Mouse (Mus musculus) liver, embryonic 16.5 days (tissue): ENCODE results near the gene Wasl. TPM values are rescaled to one million over a fixed set of nuclear protein-coding genes. Genes with fewer than 3 reads are reported as not detected.

ENCODE experiments used
- ATAC-seq: fragments of 200-750 bp; cut with Nextera tagmentation; 2 replicates; pipeline ENCODE4 v1.8.0; 2017; ENCODE audit warnings: low read depth, mild to moderate bottlenecking, moderate number of reproducible peaks, moderate library complexity
- H3K27ac ChIP-seq: fragments of 300-500 bp; sonication (generic); 2 replicates; pipeline ENCODE4 v1.5.1; 2014; ENCODE audit warnings: mild to moderate bottlenecking, low read length
- H3K27me3 ChIP-seq: fragments of 300-500 bp; sonication (generic); 2 replicates; pipeline ENCODE4 v1.6.1; 2014; ENCODE audit warnings: low read depth, low read length, mixed read lengths; ENCODE audit not compliant: control insufficient read depth, insufficient read depth
- H3K36me3 ChIP-seq: fragments of 300-500 bp; sonication (generic); 2 replicates; pipeline ENCODE4 v1.6.1; 2014; ENCODE audit warnings: mild to moderate bottlenecking; ENCODE audit not compliant: control insufficient read depth, insufficient read depth
- H3K4me1 ChIP-seq: fragments of 300-500 bp; sonication (generic); 2 replicates; pipeline ENCODE4 v1.6.1; 2014; ENCODE audit warnings: low read depth, low read length, mixed read lengths; ENCODE audit not compliant: control insufficient read depth
- H3K4me2 ChIP-seq: fragments of 300-500 bp; sonication (generic); 2 replicates; pipeline ENCODE4 v1.6.1; 2014; ENCODE audit warnings: low read depth, low read length, mixed read lengths
- H3K4me3 ChIP-seq: fragments of 300-500 bp; sonication (generic); 2 replicates; pipeline ENCODE4 v1.5.1; 2014; ENCODE audit warnings: low read depth, mild to moderate bottlenecking, low read length
- H3K9ac ChIP-seq: fragments of 300-500 bp; sonication (generic); 2 replicates; pipeline ENCODE4 v1.6.1; 2014; ENCODE audit warnings: low read depth, low read length
- H3K9me3 ChIP-seq: fragments of 300-500 bp; sonication (generic); replicated peaks from 2 replicates; pipeline ENCODE4 v1.6.1; 2016; ENCODE audit warnings: low read length; ENCODE audit not compliant: control insufficient read depth
- WGBS: fragments of 180-500 bp; shearing (Covaris S2); extraction: QIAGEN DNeasy Blood & Tissue Kit; methylation state at CpG from one replicate; pipeline ENCODE4 v1.1.7; 2014; ENCODE audit not compliant: insufficient replicate concordance; 5-methylcytosine and 5-hydroxymethylcytosine counted together
- polyA plus RNA-seq: library from polyadenylated mRNA; unstranded; fragments of >200 nt; fragmentation: Nextera tagmentation; extraction: Ambion mirVana; gene quantifications from 2 replicates; pipeline ENCODE4 v1.2.1, GENCODE M21; 2015

Gene Wasl
- polyA plus RNA-seq, 1 experiment from 2014 or later, result 26.1 TPM

DNA sequence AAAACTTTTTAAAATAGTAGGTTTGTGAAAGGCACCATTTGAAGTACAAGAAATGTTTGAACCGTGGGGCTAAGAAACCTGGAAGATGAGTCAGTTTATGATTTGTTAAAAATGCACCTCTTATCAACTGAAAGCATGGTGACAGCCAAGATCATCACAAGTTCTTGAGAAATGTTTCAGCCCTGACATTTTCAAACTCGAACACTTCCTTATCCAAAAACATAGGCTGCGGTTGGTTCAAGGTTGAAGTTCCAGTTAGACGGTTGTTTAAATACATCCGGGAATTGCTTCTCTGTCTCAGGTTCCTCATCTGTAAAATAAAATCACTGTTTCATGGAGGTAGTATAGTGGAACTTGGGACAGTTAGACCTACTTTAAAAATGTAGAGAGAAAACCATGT is 1.4 kb upstream of the Wasl start:
- Histone ChIP-seq H3K36me3 (no peaks in the 10 kb centered on the region), H3K27ac (no peak overlapping the region), H3K4me2 (no peak overlapping the region), H3K27me3 (no peaks in the 10 kb centered on the region), H3K9me3 (no peaks in the 10 kb centered on the region), H3K9ac (no peak overlapping the region), H3K4me3 (no peak overlapping the region), H3K4me1 (peaks cover 12% of the 10 kb centered on the region)
- 72% methylated on average over 5 of the region's 5 CpGs for WGBS
- ATAC-seq, result no peak

- H3K4me1 ChIP-seq, result peaks cover 12% of the 10 kb centered on the region
- peak overlapping the region; percentile 96 for H3K4me3 ChIP-seq
- no peaks in the 10 kb centered on the region for H3K9me3 ChIP-seq
- H3K4me2 ChIP-seq, result peak overlapping the region; percentile 90
- WGBS, result under 1% methylated on average over 45 of the region's 58 CpGs
- peak; percentile 47 for ATAC-seq
- H3K27me3 ChIP-seq, result no peaks in the 10 kb centered on the region
- H3K9ac ChIP-seq, result peak overlapping the region; percentile 98
- H3K36me3 ChIP-seq, result no peaks in the 10 kb centered on the region
- peak overlapping the region; percentile 96 for H3K27ac ChIP-seq
These were observed 509 bp downstream of the Wasl start for GRCm38 (mm10) chr6:24664133-24664866.

DNA sequence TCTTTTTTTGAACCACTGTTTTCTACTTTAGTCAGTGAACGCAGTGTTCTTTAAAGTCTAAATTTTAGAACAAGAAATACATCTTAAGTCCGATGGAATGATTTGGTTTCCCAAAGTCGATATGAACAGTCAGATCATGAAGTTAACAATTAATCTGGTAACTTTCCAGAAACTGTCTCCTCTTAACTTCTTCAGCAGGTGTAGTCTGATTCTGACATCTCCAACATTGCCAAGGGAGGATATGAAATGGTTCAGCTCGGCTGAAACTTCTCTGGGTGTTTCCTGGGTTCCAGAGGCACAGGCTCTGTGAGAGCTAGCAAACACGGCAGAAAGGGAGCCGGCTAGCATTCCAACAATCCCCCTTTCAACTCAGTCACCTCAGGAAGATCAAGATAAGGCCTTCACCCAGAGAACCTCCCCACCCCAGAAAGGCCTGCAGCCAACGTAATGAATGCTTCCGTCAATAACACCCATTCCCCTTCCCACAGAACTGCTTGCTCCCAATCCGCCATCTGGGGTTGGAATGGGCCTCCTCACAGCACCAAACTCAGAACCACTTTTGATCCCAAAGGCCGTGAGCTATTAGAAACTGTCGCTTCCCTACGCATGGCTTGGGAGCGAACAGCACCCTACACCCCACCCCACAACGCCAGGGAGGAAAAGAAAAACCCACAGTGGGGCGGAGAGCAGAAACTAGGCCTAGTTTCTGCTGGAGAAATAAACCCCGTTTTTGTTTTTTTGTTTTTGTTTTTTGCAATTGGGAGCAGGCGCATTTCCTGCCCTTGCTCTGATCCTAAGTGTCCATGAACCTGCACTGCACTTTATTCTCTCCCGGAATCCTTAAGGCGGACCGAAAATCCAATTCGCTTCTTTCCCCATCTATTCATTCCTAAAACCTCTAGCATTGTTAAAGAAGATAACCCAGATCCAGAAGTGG is 1.3 kb downstream of the Wasl start:
- 8% methylated on average over 21 of the region's 21 CpGs for WGBS
- H3K36me3 ChIP-seq, result no peaks in the 10 kb centered on the region
- peak overlapping the region; percentile 90 for H3K4me2 ChIP-seq
- no peaks in the 10 kb centered on the region for H3K27me3 ChIP-seq
- H3K9me3 ChIP-seq, result no peaks in the 10 kb centered on the region
- H3K4me1 ChIP-seq, result peaks cover 12% of the 10 kb centered on the region
- peak overlapping the region; percentile 96 for H3K4me3 ChIP-seq
- peak overlapping the region; percentile 98 for H3K9ac ChIP-seq
- no peak for ATAC-seq
- H3K27ac ChIP-seq, result peak overlapping the region; percentile 96

DNA sequence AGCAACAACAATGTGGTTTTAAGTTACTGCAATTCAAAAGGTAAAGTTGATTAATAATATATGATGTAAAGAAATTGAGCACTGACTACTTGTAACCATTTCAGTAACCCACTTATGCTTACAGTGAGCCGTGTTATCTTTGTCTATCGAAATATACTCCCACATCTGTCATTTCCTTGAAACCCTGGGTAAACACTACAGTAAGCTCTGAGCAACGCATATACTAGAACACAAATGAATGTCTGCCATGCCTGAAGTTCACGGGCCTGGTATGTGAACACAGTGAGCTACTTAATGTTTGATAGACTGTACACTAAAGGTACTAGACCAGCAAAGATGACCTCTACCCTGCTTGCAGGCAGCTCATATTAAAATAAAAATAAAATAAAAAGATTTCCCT is 2.3 kb downstream of the Wasl start:
- Histone ChIP-seq H3K9ac (peak overlapping the region; percentile 34), H3K4me1 (peaks cover 12% of the 10 kb centered on the region), H3K27ac (no peak overlapping the region), H3K9me3 (no peaks in the 10 kb centered on the region), H3K4me2 (peak overlapping the region; percentile 46), H3K27me3 (no peaks in the 10 kb centered on the region), H3K4me3 (peak overlapping the region; percentile 35), H3K36me3 (no peaks in the 10 kb centered on the region)
- WGBS, result 19% methylated on average over 4 of the region's 4 CpGs
- no peak for ATAC-seq

DNA sequence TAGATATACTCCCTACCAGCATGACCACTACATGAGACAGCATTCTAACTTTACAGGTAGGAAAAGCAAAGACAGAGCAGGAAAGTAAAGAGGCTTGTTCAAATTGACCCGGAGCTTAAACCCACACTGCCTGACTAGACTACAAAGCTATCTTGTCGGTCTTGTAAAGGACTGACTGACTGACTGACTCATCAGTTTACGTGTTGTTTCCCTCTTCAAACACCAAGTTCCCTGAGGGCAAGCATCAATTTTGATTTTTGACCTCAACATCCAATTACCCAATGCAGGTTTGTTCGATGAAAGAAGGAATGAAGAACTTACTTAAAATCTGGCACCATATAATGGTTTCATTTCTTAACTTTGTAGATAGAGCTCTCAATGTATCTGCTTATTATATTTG is 2.9 kb downstream of the Wasl start:
- Histone ChIP-seq H3K36me3 (no peaks in the 10 kb centered on the region), H3K27me3 (no peaks in the 10 kb centered on the region), H3K9me3 (no peaks in the 10 kb centered on the region), H3K9ac (no peak overlapping the region), H3K4me3 (0 out of 2 replicates have a peak overlapping the region, but pooled peaks have one; percentile 17), H3K27ac (peak overlapping the region; percentile 63; the same call in 1 of the 2 replicates), H3K4me2 (peak overlapping the region; percentile 40; the same call in 1 of the 2 replicates), H3K4me1 (peaks cover 12% of the 10 kb centered on the region)
- whole genome bisulfite sequencing, result 49% methylated on average over 4 of the region's 4 CpGs
- no peak for ATAC-seq

GRCm38 (mm10) chr6:24657647-24658387 is 7.0 kb downstream of the Wasl start:
- Histone ChIP-seq H3K27ac (peak overlapping the region; percentile 11; the same call in 1 of the 2 replicates), H3K9me3 (no peaks in the 10 kb centered on the region), H3K4me2 (no peak overlapping the region), H3K27me3 (no peaks in the 10 kb centered on the region), H3K4me1 (peaks cover 12% of the 10 kb centered on the region), H3K36me3 (no peaks in the 10 kb centered on the region), H3K9ac (no peak overlapping the region), H3K4me3 (no peak overlapping the region)
- ATAC-seq, result peak; percentile 73
- WGBS, result 60% methylated on average over 10 of the region's 10 CpGs

DNA sequence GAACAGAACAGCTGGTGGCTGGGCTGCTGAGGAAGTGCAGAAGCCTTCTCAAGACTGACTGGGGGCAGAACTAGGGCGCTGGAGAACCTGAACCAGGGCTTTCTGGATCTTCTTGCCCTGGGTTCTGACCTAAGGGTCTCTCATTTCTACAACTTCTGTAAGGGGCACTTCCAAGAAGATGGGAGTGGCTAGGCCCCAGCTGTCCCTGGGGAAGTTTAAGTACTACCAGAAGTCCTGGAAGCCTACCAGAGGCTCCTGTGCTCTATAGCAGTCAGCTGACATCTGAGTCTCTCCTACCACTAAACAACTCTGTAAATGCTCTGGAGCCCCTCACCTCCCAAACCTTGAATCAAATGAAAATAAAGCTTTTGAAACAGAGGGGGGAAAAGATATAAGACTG is 8.7 kb downstream of the Wasl start:
- WGBS, result 48% methylated on average over 1 of the region's 1 CpGs
- no peak overlapping the region for H3K4me3 ChIP-seq
- no peaks in the 10 kb centered on the region for H3K27me3 ChIP-seq
- no peak overlapping the region for H3K27ac ChIP-seq
- H3K4me1 ChIP-seq, result peaks cover 5% of the 10 kb centered on the region
- H3K9ac ChIP-seq, result no peak overlapping the region
- no peak overlapping the region for H3K4me2 ChIP-seq
- no peaks in the 10 kb centered on the region for H3K36me3 ChIP-seq
- H3K9me3 ChIP-seq, result no peaks in the 10 kb centered on the region
- no peak for ATAC-seq

GRCm38 (mm10) chr6:24651538-24651937 is 13.3 kb downstream of the Wasl start:
- H3K9ac ChIP-seq, result no peak overlapping the region
- no peak overlapping the region for H3K27ac ChIP-seq
- H3K4me2 ChIP-seq, result no peak overlapping the region
- peaks cover 18% of the 10 kb centered on the region for H3K4me1 ChIP-seq
- no peaks in the 10 kb centered on the region for H3K36me3 ChIP-seq
- H3K4me3 ChIP-seq, result no peak overlapping the region
- H3K27me3 ChIP-seq, result no peaks in the 10 kb centered on the region
- peak; percentile 63 for ATAC-seq
- WGBS, result 64% methylated on average over 7 of the region's 7 CpGs
- H3K9me3 ChIP-seq, result no peaks in the 10 kb centered on the region
